Mouse (Mus musculus) liver, postnatal 0 days (tissue): Measurements from ENCODE around the gene Havcr1.

Source experiments
- CTCF ChIP-seq: sonication (generic); IDR thresholded peaks from 2 replicates; pipeline ENCODE4 v1.5.1; 2016; ENCODE audit warnings: antibody characterized with exemption, low read depth
- EP300 ChIP-seq: IDR thresholded peaks from 2 replicates; pipeline ENCODE4 v1.6.1; 2016; ENCODE audit warnings: antibody characterized with exemption, low read depth, mild to moderate bottlenecking

- TF ChIP-seq CTCF: no peak
- TF ChIP-seq EP300: no peak
Observed at GRCm38 (mm10) chr11:46804440-46804839, 69.6 kb downstream of the Havcr1 start.
